Mouse (Mus musculus) intestine, postnatal 0 days (tissue): ENCODE results near the gene Ints1. TPM values are rescaled to one million over a fixed set of nuclear protein-coding genes. Genes with fewer than 3 reads are reported as not detected.

Experiments
- ATAC-seq: fragments of 200-750 bp; cut with Nextera tagmentation; 2 replicates; pipeline ENCODE4 v1.8.0; 2017; ENCODE audit warnings: mild to moderate bottlenecking, moderate TSS enrichment, moderate library complexity
- H3K27ac ChIP-seq: fragments of 300-500 bp; sonication (generic); 2 replicates; pipeline ENCODE4 v1.5.1; 2014; ENCODE audit warnings: mild to moderate bottlenecking, low read depth, low read length, moderate library complexity
- H3K27me3 ChIP-seq: fragments of 300-500 bp; sonication (generic); replicated peaks from 2 replicates; pipeline ENCODE4 v1.6.1; 2014; ENCODE audit warnings: low read length, mixed read lengths; ENCODE audit not compliant: control insufficient read depth, insufficient read depth
- H3K36me3 ChIP-seq: fragments of 300-500 bp; sonication (generic); 2 replicates; pipeline ENCODE4 v1.6.1; 2014; ENCODE audit warnings: mild to moderate bottlenecking, moderate library complexity; ENCODE audit not compliant: control insufficient read depth, insufficient read depth
- H3K4me1 ChIP-seq: fragments of 300-500 bp; sonication (generic); replicated peaks from 2 replicates; pipeline ENCODE4 v1.6.1; 2014; ENCODE audit warnings: antibody characterized with exemption, low read length, mixed read lengths; ENCODE audit not compliant: control insufficient read depth, insufficient read depth
- H3K4me2 ChIP-seq: fragments of 300-500 bp; sonication (generic); replicated peaks from 2 replicates; pipeline ENCODE4 v1.6.1; 2014; ENCODE audit warnings: low read depth, mild to moderate bottlenecking, moderate library complexity
- H3K4me3 ChIP-seq: fragments of 300-500 bp; sonication (generic); 2 replicates; pipeline ENCODE4 v1.5.1; 2014; ENCODE audit warnings: low read depth, low read length
- H3K9ac ChIP-seq: fragments of 300-500 bp; sonication (generic); 2 replicates; pipeline ENCODE4 v1.6.1; 2014; ENCODE audit warnings: mild to moderate bottlenecking, low read depth, low read length
- H3K9me3 ChIP-seq: fragments of 300-500 bp; sonication (generic); 2 replicates; pipeline ENCODE4 v1.6.1; 2016; ENCODE audit warnings: mixed run types; ENCODE audit not compliant: control insufficient read depth
- CTCF ChIP-seq: sonication (generic); IDR thresholded peaks from 2 replicates; pipeline ENCODE4 v1.5.1; 2016; ENCODE audit warnings: low read depth, mild to moderate bottlenecking, control low read depth, antibody characterized with exemption, moderate library complexity
- WGBS: fragments of 180-500 bp; shearing (Covaris S2); extraction: QIAGEN DNeasy Blood & Tissue Kit; methylation state at CpG from one replicate; pipeline ENCODE4 v1.1.7; 2014; 5-methylcytosine and 5-hydroxymethylcytosine counted together
- polyA plus RNA-seq: library from polyadenylated mRNA; unstranded; fragments of >200 nt; fragmentation: Nextera tagmentation; extraction: Ambion mirVana; gene quantifications from 2 replicates; pipeline ENCODE4 v1.2.1, GENCODE M21; 2015

Gene Ints1
- polyA plus RNA-seq, 1 experiment from 2014 or later = 9.9 TPM

DNA sequence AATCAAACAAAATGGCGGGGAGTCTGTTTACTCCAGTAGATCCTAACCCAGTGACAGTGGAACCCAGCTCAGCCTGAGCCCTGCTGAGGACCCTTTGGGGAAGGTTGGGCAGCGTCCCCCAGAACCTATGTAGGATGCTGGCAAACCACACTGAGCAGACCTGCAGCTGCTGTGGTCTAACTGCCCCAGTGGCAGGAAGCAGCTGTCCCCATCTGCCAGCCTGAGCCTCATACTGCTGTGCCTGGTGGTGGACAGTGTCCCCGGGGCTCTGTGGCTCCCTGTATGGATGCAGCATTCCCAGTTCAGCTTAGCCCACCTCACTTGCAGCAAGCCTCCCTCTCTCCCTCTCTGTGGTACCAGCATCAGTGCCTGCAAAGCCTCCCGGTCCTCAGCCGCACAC lies 1.5 kb upstream of the Ints1 start:
- no peak for ATAC-seq

DNA sequence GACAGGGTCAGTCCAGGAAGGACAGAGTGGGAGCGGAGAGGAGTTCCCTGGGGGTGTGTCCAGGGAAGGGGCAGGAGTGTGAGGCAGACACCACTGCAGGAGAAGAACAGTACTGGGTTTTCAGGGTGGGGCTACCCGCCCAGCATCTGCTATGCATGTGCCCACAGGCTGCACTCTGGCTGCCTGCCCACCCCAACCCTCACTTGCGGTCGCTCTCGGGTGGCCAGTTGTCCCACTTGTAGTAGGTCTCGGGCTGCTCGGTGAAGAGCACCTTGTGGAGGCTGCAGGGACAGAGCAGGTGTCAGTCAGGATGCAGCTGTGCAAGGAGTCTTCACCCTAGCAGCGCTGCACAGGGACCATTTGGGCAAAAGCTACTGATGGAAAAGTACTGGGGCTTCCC lies 7.3 kb downstream of the Ints1 start:
- ATAC-seq = no peak
- Histone ChIP-seq H3K4me1 (no peaks in the 10 kb centered on the region), H3K36me3 (peaks cover 93% of the 10 kb centered on the region), H3K9ac (no peak overlapping the region), H3K27ac (no peak overlapping the region), H3K9me3 (no peaks in the 10 kb centered on the region), H3K27me3 (no peaks in the 10 kb centered on the region), H3K4me2 (no peak overlapping the region), H3K4me3 (no peak overlapping the region)
- WGBS = 90% methylated on average over 8 of the region's 8 CpGs
- no peak for TF ChIP-seq CTCF

More for the DNA sequence above, 1.5 kb upstream of the Ints1 start:
- Histone ChIP-seq H3K4me1 (0 out of 2 replicates have a peak, but pooled peaks cover 5% of the 10 kb centered on the region), H3K4me3 (no peak overlapping the region), H3K9me3 (no peaks in the 10 kb centered on the region), H3K36me3 (peaks cover 14% of the 10 kb centered on the region), H3K4me2 (no peak overlapping the region), H3K27me3 (no peaks in the 10 kb centered on the region), H3K9ac (no peak overlapping the region), H3K27ac (no peak overlapping the region)
- WGBS = 75% methylated on average over 5 of the region's 5 CpGs
- TF ChIP-seq CTCF = no peak

DNA sequence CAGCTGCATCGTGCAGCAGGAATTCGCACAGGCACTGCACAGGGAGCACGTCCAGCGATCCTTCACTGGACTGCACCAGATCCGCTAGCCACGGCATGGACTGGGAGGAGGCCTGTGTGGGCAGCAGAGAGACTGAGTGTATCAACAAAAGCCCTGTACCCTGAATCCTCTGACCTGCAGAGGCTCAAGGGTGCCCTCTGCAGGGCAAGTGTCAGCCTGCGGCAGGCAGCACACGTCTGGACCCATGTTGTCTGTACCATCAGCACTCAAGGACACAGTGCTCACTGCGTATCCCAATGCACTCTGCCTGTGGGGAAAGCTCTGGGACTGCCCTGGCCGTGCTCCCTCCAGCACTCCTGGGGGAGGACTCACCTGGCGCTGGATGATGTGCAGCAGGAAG lies 11.2 kb downstream of the Ints1 start:
- Histone ChIP-seq H3K4me1 (no peaks in the 10 kb centered on the region), H3K9me3 (no peaks in the 10 kb centered on the region), H3K9ac (no peak overlapping the region), H3K27me3 (no peaks in the 10 kb centered on the region), H3K36me3 (peaks cover 94% of the 10 kb centered on the region), H3K4me3 (no peak overlapping the region), H3K4me2 (no peak overlapping the region), H3K27ac (no peak overlapping the region)
- peak; percentile 75 for TF ChIP-seq CTCF
- WGBS = 71% methylated on average over 11 of the region's 11 CpGs
- no peak for ATAC-seq

DNA sequence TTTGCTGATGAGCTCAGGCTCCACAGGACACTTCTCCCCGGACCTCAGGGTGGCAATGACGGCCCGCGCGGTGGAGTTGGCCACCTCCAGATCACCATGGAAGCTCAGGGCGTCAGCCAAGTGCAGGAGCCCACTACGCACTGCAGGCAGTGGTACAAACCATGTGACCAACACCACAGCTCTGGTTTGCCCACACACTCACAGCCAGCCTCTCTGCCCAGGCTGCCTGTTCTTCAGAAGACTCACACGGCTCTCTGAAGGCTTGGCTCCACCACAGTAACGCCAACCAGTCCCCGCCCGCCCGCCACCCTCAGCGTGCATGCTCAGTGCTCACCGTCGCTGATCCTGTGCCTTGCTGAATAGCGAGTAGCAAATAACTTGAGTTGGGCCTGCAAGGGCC lies 17.4 kb downstream of the Ints1 start:
- ATAC-seq = no peak
- Histone ChIP-seq H3K4me2 (no peak overlapping the region), H3K27me3 (no peaks in the 10 kb centered on the region), H3K4me1 (no peaks in the 10 kb centered on the region), H3K9ac (no peak overlapping the region), H3K27ac (no peak overlapping the region), H3K36me3 (peaks cover 87% of the 10 kb centered on the region), H3K9me3 (no peaks in the 10 kb centered on the region), H3K4me3 (no peak overlapping the region)
- TF ChIP-seq CTCF = no peak
- 82% methylated on average over 16 of the region's 16 CpGs for WGBS

DNA sequence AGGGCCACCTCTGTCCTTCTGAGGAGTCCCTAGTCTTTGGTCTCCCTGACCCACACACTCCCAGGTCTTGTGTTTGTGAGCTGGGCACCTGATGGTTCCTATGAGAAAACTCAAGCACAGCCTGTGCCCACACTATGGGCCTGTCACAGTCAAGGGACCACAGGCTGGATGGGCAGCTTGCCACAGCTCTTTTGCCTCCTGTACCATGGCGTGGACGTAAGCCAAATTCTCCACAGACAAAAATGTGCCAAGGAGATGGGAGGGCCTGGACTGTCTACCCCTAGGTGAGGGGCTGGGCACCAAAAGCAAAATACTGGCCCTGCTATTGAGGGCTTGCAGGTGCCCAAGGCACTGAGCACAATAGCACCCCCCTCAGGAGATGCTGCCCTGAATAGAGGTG lies 18.9 kb downstream of the Ints1 start:
- no peaks in the 10 kb centered on the region for H3K27me3 ChIP-seq
- H3K4me3 ChIP-seq = no peak overlapping the region
- no peaks in the 10 kb centered on the region for H3K4me1 ChIP-seq
- no peak overlapping the region for H3K27ac ChIP-seq
- H3K9ac ChIP-seq = no peak overlapping the region
- H3K9me3 ChIP-seq = no peaks in the 10 kb centered on the region
- ATAC-seq = no peak
- WGBS = 94% methylated on average over 2 of the region's 2 CpGs
- H3K36me3 ChIP-seq = peaks cover 88% of the 10 kb centered on the region
- TF ChIP-seq CTCF = no peak
- no peak overlapping the region for H3K4me2 ChIP-seq

DNA sequence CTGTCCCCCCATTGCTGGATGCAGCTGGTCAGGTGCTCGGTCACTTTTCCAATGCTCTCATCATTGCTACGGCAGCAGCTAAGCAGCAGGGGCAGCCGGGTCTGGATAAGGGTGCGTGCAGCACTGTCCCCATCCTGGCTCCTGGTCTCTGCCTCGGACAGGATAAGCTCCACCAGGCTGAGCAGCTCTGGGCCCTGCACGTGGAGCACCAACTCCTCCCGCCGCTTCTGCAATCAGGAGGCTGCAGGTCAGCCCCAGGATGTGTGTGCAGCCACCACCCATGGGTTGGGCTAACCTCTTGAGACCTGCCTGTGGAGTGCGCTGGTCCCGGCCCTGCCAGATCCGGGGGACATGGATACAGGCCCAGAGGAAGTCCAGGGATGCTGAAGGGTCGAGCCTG lies 19.3 kb downstream of the Ints1 start:
- Histone ChIP-seq H3K4me3 (no peak overlapping the region), H3K4me1 (no peaks in the 10 kb centered on the region), H3K36me3 (peaks cover 88% of the 10 kb centered on the region), H3K9ac (no peak overlapping the region), H3K4me2 (no peak overlapping the region), H3K27me3 (no peaks in the 10 kb centered on the region), H3K9me3 (no peaks in the 10 kb centered on the region), H3K27ac (no peak overlapping the region)
- no peak for TF ChIP-seq CTCF
- ATAC-seq = no peak
- 88% methylated on average over 12 of the region's 12 CpGs for WGBS

DNA sequence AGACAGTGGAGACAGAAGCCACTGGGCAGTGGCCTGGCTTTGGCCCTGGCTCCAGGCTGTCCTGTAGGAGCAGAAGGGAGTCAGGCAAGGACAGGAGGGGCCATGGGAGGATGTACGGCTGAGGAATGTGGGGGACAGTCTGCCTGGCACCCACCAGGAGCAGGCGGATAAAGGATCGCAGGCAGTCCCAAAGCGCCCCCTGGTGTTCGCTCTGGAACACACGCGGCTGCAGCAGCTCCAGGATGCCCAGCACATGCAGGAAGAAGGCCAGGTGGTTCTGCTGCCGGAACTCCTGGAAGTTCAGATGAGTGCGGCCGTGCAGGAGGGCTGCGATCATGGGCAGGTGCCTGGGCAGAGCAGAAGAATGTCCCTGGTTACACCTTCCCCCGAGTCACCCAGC lies 20.7 kb downstream of the Ints1 start:
- Histone ChIP-seq H3K9me3 (no peaks in the 10 kb centered on the region), H3K4me3 (no peak overlapping the region), H3K9ac (no peak overlapping the region), H3K4me1 (no peaks in the 10 kb centered on the region), H3K4me2 (no peak overlapping the region), H3K27ac (no peak overlapping the region), H3K27me3 (no peaks in the 10 kb centered on the region), H3K36me3 (peaks cover 83% of the 10 kb centered on the region)
- WGBS = 23% methylated on average over 12 of the region's 12 CpGs
- ATAC-seq = no peak
- peak; percentile 90 for TF ChIP-seq CTCF
